Mouse (Mus musculus) kidney, embryonic 14.5 days (tissue): ENCODE measurements around the gene Fstl3. TPM values are rescaled to one million over a fixed set of nuclear protein-coding genes. Genes with fewer than 3 reads are reported as not detected.

Experiments used
- ATAC-seq: fragments of 200-750 bp; cut with Nextera tagmentation; 2 replicates; pipeline ENCODE4 v1.8.0; 2017; ENCODE audit warnings: moderate number of reproducible peaks, mild to moderate bottlenecking, moderate TSS enrichment, moderate library complexity; ENCODE audit not compliant: low FRiP score, low TSS enrichment
- H3K27ac ChIP-seq: fragments of 300-500 bp; sonication (generic); 2 replicates; pipeline ENCODE4 v1.5.1; 2014; ENCODE audit warnings: low read depth, mild to moderate bottlenecking, low read length, moderate library complexity, mixed read lengths
- H3K27me3 ChIP-seq: fragments of 300-500 bp; sonication (generic); 2 replicates; pipeline ENCODE4 v1.6.1; 2014; ENCODE audit warnings: mild to moderate bottlenecking, low read length; ENCODE audit not compliant: control insufficient read depth, insufficient read depth
- H3K36me3 ChIP-seq: fragments of 300-500 bp; sonication (generic); 2 replicates; pipeline ENCODE4 v1.6.1; 2014; ENCODE audit warnings: low read length, mixed read lengths; ENCODE audit not compliant: control insufficient read depth, insufficient read depth
- H3K4me1 ChIP-seq: fragments of 300-500 bp; sonication (generic); 2 replicates; pipeline ENCODE4 v1.6.1; 2014; ENCODE audit warnings: low read length, mixed read lengths; ENCODE audit not compliant: control insufficient read depth, insufficient read depth
- H3K4me2 ChIP-seq: fragments of 300-500 bp; sonication (generic); replicated peaks from 2 replicates; pipeline ENCODE4 v1.6.1; 2014; ENCODE audit warnings: low read depth, mild to moderate bottlenecking, low read length
- H3K4me3 ChIP-seq: fragments of 300-500 bp; sonication (generic); 2 replicates; pipeline ENCODE4 v1.5.1; 2014; ENCODE audit warnings: mild to moderate bottlenecking, low read length
- H3K9ac ChIP-seq: fragments of 300-500 bp; sonication (generic); 2 replicates; pipeline ENCODE4 v1.6.1; 2014; ENCODE audit warnings: low read depth, mild to moderate bottlenecking, low read length, moderate library complexity
- H3K9me3 ChIP-seq: fragments of 300-500 bp; sonication (generic); 2 replicates; pipeline ENCODE4 v1.6.1; 2016; ENCODE audit warnings: low read length; ENCODE audit not compliant: control insufficient read depth
- WGBS: fragments of 180-500 bp; shearing (Covaris S2); extraction: QIAGEN DNeasy Blood & Tissue Kit; methylation state at CpG from one replicate; pipeline ENCODE4 v1.1.7; 2014; 5-methylcytosine and 5-hydroxymethylcytosine counted together
- polyA plus RNA-seq: library from polyadenylated mRNA; unstranded; fragments of >200 nt; fragmentation: Nextera tagmentation; extraction: Ambion mirVana; gene quantifications from 2 replicates; pipeline ENCODE4 v1.2.1, GENCODE M21; 2014

Fstl3 gene
- polyA plus RNA-seq, 1 experiment from 2014 or later: 8.2 TPM

DNA sequence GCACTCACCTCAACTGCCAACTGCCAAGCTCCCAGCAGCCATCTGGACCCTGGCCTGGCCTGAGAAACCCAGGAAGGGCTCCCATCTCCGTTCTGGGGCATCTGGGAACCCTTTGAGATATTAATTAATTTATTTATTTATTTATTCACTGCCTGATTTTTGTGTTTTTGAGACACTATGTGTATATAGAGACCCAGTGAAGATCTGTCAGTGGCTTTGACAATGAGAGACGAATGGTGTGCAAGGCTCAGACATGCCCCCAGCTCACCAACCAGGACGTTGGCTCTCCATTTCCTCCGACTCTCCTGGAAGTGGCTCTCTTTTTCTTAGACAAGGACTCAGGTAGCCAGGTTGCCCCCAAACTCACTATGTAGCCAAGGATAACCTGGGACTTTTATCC lies 13.8 kb downstream of the Fstl3 start, which contains the start of gene Prss57:
Prss57 (minus strand) TSS at position 101 of the 400 bp plus-strand sequence.
- Histone ChIP-seq H3K27ac (no peak within 1 kb of the TSS), H3K4me1 (peaks cover 17% of the 10 kb centered on the region), H3K36me3 (no peaks in the 10 kb centered on the region), H3K4me3 (no peak within 1 kb of the TSS), H3K9ac (no peak within 1 kb of the TSS), H3K4me2 (no peak within 1 kb of the TSS), H3K9me3 (no peaks in the 10 kb centered on the region), H3K27me3 (no peaks in the 10 kb centered on the region)
- no peak for ATAC-seq
- WGBS: 90% methylated on average over 4 of the region's 4 CpGs

DNA sequence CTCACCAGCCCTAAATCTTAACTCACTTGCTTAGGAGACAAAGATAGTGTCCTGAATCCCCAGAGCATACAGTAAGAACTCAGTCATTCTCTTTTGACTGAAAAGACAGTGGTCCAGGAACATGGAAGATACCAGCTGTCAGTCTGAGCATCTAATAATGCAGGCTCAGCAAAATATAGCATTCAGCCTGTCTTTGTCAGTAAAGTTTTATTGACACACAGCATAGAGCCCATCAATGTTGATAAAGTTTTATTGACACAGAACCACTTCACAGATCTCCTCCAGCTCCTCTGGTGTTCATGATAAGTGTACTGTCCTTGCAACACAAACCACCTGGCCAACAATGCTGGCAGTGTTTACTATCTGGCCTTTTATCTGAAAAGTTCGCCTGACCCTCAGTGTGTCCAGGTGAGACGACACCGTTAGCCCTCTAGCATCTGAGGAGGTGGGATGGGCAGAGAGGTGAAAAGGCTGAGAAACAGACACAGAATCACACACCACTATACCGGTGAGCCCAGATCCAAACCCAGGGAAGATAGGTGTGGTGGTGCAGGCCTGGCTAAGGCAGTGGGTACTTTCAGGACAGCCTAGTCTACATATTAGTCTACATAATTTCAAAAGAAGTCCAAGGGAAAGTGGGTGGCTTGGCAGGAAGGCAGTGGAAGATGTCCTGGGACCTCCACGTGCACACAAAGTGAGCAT lies 15.4 kb downstream of the Fstl3 start:
- H3K27ac ChIP-seq: peak overlapping the region; percentile 94; the same call in 1 of the 2 replicates

GRCm38 (mm10) chr10:79793051-79793737 lies 16.1 kb downstream of the Fstl3 start, which contains the start of gene Palm:
Palm (plus strand) TSS chr10:79793572.
- H3K4me1 ChIP-seq: peaks cover 31% of the 10 kb centered on the region
- 6% methylated on average over 41 of the region's 51 CpGs for whole genome bisulfite sequencing
- H3K27ac ChIP-seq: peak within 1 kb of the TSS; percentile 94
- ATAC-seq: peak; percentile 73
- H3K4me2 ChIP-seq: peak within 1 kb of the TSS; percentile 69
- H3K27me3 ChIP-seq: no peaks in the 10 kb centered on the region
- H3K36me3 ChIP-seq: no peaks in the 10 kb centered on the region
- H3K9ac ChIP-seq: peak within 1 kb of the TSS; percentile 96
- H3K9me3 ChIP-seq: no peaks in the 10 kb centered on the region
- peak within 1 kb of the TSS; percentile 93 for H3K4me3 ChIP-seq

More for the DNA sequence above, 15.4 kb downstream of the Fstl3 start:
- Histone ChIP-seq H3K36me3 (no peaks in the 10 kb centered on the region), H3K4me1 (peaks cover 26% of the 10 kb centered on the region), H3K27me3 (no peaks in the 10 kb centered on the region), H3K4me2 (no peak overlapping the region), H3K4me3 (no peak overlapping the region), H3K9ac (no peak overlapping the region), H3K9me3 (no peaks in the 10 kb centered on the region)
- WGBS: 73% methylated on average over 5 of the region's 5 CpGs
- ATAC-seq: no peak

DNA sequence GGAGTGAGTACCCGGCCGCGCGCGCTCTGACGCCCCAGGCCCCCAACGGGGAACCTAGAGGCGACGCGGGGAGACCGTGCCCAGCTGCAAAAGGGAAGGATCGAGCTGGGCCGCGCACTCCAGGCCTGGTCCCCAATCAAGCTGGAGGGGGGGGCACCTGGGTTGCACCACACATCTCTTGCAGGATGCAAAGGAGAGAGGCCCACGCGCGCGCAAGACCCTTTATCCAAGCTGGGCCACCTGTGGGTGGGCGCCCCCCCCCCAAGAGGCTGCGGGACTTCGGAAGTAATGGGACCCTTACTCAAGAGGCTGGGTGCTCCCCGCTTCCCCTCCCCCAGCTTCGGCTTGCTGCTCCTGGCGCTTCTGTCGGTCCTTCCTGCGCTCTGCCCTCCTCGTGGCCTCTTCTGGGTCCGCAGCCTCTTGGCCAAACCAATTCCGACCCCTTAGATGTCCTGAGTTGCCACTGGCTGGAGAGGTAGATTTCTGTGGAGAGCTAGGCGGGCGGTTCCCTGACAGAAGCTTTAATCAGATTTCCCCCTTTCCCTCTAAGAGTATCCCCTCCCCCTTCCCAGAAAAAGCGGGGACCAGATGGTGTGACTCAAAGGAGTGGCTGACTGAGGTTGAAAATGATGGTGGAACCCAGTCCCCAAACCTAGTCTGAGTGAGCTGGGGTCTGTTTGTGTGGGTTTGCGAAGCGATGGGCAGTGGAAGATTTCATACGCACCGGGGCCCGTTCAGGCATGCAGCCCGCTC lies 16.8 kb downstream of the Fstl3 start:
- 2% methylated on average over 34 of the region's 38 CpGs for WGBS
- Histone ChIP-seq H3K36me3 (no peaks in the 10 kb centered on the region), H3K9me3 (no peaks in the 10 kb centered on the region), H3K4me1 (peaks cover 34% of the 10 kb centered on the region), H3K27me3 (no peaks in the 10 kb centered on the region), H3K27ac (peak overlapping the region; percentile 94), H3K4me3 (peak overlapping the region; percentile 93), H3K4me2 (peak overlapping the region; percentile 69), H3K9ac (peak overlapping the region; percentile 96)
- peak; percentile 18 for ATAC-seq

DNA sequence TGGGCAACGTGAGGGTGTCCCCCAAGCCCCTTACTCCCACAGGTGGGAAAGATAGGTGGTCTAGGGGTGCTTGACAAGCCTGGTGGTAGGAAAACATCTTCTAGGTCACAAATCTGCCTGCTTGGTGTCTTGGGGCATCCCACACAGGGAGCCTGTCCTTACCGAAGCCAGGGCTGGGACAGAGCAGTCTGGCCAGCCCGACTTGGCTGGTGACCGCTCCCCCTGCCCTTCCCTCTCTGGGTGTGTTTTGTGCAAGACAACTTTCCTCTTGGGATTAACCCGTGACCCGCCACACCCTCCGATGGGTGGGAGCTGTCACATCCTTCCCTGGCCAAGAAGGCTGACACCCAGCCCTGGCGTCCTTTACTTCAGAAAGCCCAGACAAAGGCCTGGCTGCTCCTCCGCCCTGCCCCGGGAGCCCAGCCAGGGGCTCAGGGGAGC lies 17.4 kb downstream of the Fstl3 start:
- Histone ChIP-seq H3K27ac (peak overlapping the region; percentile 94), H3K9ac (peak overlapping the region; percentile 96), H3K4me3 (peak overlapping the region; percentile 93), H3K36me3 (no peaks in the 10 kb centered on the region), H3K4me1 (peaks cover 34% of the 10 kb centered on the region), H3K9me3 (no peaks in the 10 kb centered on the region), H3K27me3 (no peaks in the 10 kb centered on the region), H3K4me2 (peak overlapping the region; percentile 69)
- ATAC-seq: peak; percentile 42
- 7% methylated on average over 10 of the region's 10 CpGs for WGBS

DNA sequence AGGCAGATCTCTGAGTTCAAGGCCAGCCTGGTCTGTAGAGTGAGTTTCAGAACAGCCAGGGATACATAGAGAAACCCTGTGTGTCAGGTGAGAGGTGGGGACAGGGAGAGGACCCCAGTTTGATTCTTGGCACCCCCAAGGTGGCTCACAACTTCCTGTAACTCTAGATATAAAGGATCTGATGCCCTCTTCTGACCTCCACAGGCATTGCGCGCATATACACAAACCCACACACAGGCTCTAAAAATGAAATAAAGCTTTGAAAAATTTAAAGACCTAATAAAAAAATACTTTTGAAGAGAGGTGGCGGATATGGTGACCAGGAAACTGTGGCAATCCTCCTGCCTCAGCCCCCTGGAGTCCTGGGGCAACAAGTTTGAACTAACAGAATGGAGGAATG lies 18.8 kb downstream of the Fstl3 start:
- H3K4me3 ChIP-seq: no peak overlapping the region
- no peak overlapping the region for H3K4me2 ChIP-seq
- no peak overlapping the region for H3K27ac ChIP-seq
- H3K27me3 ChIP-seq: no peaks in the 10 kb centered on the region
- H3K4me1 ChIP-seq: peaks cover 34% of the 10 kb centered on the region
- no peaks in the 10 kb centered on the region for H3K36me3 ChIP-seq
- no peaks in the 10 kb centered on the region for H3K9me3 ChIP-seq
- no peak overlapping the region for H3K9ac ChIP-seq
- WGBS: 98% methylated on average over 3 of the region's 3 CpGs
- ATAC-seq: no peak

GRCm38 (mm10) chr10:79797326-79797725 lies 20.3 kb downstream of the Fstl3 start:
- 32% methylated on average over 15 of the region's 15 CpGs for WGBS
- H3K4me1 ChIP-seq: peaks cover 47% of the 10 kb centered on the region

DNA sequence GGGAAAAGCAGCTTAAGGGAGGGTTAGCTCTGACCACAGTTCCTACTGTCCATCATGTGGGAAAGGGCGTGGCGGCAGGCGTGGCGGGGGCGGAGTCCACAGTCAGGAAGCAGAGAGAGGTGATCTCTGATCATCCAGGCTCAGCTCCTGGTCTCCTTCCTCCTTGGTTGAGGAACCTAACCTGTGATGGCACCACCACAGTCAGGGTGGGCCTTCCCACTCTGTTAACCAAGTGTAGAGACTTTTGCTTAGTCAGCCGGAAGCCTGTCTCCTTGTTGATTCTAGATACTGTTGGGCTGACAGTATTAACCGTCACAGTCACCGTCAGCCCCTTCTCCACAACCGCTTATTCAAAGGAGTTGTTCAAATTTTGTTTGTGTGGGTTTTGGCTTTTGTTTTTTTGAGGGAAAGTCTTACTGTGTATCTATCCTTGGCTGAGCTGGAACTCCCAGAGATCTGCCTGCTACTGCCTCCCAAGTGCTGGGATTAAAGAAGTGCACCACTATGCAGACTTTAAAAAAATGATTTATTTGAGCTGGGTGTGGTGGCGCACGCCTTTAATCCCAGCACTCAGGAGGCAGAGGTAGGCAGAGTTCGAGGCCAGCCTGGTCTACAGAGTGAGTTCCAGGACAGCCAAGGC lies 21.3 kb downstream of the Fstl3 start:
- Histone ChIP-seq H3K4me3 (no peak overlapping the region), H3K9ac (no peak overlapping the region), H3K27me3 (no peaks in the 10 kb centered on the region), H3K9me3 (no peaks in the 10 kb centered on the region), H3K4me2 (no peak overlapping the region), H3K27ac (no peak overlapping the region), H3K4me1 (peaks cover 53% of the 10 kb centered on the region), H3K36me3 (no peaks in the 10 kb centered on the region)
- 80% methylated on average over 12 of the region's 12 CpGs for WGBS
- ATAC-seq: no peak

More at GRCm38 (mm10) chr10:79797326-79797725, 20.3 kb downstream of the Fstl3 start:
- Histone ChIP-seq H3K36me3 (no peaks in the 10 kb centered on the region), H3K4me3 (no peak overlapping the region), H3K4me2 (no peak overlapping the region), H3K27ac (0 out of 2 replicates have a peak overlapping the region, but pooled peaks have one; percentile 3), H3K27me3 (no peaks in the 10 kb centered on the region), H3K9me3 (no peaks in the 10 kb centered on the region), H3K9ac (no peak overlapping the region)
- ATAC-seq: no peak
